Mouse (Mus musculus) left cerebral cortex, adult 9 months (tissue): Measurements from ENCODE around the gene Kctd5.
"Not testable (repeated sequence)": the region's sequence is repeated elsewhere in the genome, so short reads cannot be mapped to it uniquely, and the experiment has no call there.

Experiments
- DNase-seq, 2 experiments: peaks; one replicate each; pipeline ENCODE4 v3.0.0; 2022; ENCODE audit warnings: low spot score in 2 of 2

Gene Kctd5

DNA sequence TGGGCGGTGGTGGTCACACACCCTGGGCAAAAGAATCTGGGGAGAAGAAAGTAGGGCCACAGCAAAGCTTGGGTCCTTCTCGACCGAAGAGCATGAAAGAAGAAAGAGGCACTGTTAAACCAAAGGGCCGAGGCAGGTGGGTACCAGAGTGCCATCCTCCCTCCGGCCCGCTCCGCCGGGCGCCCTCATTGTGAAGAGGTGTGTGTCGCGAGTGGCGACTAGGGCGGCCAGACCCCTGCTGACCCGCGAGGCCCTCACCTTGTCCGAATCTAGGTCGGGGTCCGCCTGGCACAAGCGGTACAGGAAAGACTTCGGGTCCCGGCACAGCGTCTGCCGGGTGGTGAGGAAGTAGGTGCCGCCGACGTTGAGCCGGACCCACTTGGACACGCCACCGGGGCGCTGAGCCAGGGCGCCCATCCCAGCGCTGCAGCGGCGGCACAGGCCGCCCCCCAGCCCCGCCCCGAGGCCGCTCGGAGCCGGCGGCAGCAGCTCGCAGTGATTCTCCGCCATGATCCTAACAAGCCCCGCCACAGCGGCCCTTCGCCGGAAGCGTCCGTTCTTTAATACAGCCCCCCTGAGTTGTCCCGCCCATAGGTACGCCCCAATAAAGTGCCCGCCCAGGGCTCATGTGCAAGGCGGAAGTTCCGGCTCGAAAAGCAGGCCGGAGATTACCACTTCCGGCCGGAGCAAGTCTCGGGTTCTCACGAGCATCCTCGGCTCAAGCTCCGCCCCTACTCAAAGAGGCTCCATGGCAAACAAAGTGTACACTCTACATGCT is at the start of gene Kctd5:
Gene Kctd5 (minus strand): TSS at position 567 of the 778 bp plus-strand sequence.
- peak; percentile 83 to 96 for DNase-seq

DNA sequence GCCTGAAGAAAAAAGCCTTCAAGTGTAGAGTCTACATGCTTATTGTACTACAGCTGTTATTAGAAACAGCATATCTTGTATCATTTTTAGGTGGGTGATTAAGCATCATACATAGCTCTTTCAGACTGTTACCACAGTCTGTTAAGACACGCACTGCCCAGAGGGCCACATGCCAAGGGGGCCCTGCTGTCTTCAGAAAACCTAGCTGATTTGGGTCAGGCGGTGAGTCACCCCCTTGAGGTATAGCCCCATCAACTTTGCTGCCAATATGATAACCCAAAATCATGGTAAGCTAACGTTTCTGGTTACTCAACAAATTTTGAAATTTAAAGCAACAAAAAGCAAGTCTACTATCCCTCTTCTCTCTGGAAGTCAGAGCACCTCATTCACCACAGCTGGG is 46.2 kb upstream of the Kctd5 start:
- no peak for DNase-seq

DNA sequence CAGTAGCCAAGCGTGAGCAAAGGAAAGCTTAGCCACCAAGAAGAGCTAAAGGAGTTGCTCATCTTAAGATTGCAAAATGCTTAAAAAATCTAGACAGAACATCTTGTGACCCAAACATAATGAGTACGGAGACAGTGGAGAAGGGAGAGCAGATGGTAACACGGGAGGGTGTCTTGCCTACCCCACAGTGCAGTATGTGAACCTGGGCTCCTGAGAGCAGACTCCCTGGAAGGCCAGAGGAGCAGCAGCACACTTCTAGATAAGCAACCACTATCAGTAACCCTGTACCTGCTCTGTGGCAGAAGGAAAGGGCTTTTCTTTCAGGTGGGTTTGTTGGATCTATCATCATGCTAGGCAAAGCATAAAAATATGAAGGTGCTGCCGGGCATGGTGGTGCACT is 39.7 kb upstream of the Kctd5 start:
- peak in 1 of 2 experiments; percentile 31 for DNase-seq

DNA sequence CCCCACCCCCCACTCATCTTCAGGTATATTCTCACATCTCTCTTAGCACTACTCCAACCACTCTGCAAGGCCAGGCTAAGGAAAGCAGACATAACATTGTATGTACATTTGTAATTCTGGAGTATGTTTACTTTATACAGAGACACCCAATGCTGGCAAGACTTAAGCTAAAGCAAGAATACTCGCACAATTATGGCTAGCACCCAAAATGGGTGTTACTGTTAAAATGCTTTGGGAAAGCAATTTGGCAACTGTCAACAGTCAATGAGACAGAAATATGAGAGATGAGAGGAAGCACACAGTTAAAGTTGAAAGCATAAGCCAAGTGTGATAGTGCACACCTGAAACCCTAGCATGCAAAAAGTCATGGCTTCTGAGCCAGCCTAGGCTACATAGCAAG is 38.0 kb upstream of the Kctd5 start:
- DNase-seq, result no peak

DNA sequence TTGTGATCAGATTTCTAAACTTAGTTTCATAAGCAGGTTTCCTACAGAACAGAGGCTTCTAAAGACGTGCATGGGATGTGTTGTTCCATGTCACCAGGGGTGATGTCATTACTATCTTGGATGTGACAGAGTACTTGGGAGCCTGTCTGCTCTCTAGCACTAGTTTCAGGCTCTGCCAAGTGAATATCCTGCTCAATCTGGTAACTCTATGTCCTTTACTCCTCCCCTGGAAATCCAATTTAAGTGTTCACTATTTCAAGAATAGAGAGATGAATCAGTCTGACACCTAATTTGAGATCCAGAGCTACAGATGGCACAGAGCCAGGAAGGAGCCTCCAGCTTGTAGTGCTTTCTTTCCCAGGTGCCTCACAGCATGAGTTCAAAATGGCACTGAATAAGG is 35.6 kb upstream of the Kctd5 start:
- DNase-seq, result peak; percentile 54 to 55

DNA sequence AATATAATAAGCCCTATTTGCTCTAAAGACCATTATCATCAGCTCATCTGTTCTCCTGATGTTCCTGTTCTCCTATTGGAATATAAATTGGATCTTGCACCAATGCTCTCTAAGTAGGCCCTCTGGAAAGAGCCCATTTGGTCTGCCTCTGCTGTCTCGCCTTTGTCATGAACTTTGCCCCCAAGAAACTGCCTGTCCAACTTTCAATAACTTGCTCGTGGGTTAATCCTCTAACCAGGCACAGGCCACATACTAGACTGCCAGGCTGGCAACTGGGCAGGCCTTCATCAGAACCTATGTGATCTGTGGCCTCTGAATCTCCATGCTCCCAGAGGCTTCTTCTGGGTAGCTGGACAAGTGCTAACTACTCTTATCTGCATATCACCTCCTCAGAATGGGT is 31.8 kb upstream of the Kctd5 start:
- DNase-seq, result no peak

DNA sequence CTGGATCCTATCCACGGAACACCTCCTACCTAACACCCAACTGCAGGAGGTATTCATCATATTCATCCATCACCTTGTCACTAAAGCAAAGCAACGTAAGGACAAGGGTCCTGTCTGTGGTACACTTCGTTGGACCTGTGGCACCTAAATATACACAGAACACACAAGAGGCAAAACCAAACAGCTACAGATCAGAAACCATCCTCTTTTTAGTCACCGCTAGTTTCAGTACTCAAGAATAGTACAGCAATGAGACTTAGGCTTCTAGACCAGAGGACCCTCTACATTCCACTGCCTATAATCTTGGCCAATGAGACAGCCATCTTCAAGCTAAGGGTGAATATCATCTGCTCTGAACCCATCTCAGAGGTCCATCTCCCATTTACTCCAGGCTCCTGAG is 25.1 kb upstream of the Kctd5 start:
- DNase-seq, result no peak

DNA sequence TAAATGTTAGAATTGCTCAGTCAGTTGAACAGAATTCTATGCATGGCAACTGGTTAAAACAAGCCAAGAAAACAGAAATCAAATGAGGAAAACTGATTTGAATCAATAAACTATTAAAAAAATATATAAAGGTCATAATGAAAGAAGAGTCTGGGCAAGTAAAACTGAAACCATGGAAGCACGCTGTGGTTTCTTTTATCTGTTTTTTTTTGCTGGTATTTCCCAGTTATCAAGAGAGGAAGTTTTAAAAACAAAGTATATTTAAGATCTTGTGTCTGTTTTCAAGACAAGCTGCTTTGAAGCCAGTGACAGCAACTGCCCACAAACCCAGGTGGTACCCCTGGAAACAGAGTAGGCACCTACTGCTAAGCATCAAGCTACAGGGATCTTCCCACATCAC is 17.3 kb upstream of the Kctd5 start:
- no peak for DNase-seq

DNA sequence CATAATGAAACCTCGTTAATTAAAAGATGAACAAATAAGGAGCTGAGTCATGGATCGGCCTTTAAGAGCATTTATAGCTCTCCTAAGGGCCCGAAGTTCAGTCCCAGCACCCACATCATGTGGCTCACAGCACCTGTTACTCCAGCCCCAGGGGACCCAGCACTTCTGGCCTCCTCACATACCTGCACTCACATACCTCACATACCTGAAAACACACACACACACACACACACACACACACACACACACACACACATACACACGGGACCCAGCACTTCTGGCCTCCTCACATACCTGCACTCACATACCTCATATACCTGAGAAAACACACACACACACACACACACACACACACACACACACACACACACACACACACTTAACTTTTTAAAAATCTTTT is 13.1 kb upstream of the Kctd5 start:
- DNase-seq, result not testable (repeated sequence)

DNA sequence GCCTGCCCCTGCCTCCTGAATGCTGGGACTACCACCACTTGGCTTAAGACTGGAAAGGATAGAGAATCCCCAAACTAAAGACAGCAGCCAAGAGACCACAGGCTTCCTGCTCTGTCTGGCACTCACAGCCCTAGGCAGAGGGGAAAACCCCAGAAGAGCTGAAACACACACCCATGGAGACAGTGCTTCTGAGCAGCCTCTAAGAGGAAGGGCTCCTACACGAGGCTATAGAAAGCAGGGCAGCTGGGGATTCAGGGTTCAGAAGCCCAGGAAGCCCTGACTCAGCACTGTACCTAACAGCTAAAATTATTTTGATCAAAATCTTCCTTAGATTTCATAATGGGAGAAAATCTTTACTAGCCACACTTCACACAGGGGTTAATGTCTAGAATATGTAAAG is 11.3 kb upstream of the Kctd5 start:
- no peak for DNase-seq

DNA sequence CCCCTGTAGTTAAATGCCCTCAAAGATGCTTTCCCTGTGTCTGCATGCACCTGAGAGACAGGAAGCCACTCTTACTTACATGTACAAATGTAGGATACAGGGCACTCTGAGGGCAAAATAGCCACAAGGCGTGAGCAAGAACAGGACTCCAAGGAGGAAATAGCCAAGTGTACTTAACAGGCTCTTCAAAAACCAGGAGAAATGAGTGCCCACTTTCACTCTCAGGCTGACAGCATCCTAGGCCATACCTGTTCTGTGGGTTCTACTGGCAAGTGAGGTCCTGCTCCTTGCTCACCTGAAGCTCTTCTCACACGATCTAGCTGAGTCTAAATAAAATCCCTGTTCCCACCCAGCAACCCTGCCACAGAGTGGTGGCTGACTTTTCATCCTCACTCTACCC is 3.8 kb upstream of the Kctd5 start:
- DNase-seq, result no peak

DNA sequence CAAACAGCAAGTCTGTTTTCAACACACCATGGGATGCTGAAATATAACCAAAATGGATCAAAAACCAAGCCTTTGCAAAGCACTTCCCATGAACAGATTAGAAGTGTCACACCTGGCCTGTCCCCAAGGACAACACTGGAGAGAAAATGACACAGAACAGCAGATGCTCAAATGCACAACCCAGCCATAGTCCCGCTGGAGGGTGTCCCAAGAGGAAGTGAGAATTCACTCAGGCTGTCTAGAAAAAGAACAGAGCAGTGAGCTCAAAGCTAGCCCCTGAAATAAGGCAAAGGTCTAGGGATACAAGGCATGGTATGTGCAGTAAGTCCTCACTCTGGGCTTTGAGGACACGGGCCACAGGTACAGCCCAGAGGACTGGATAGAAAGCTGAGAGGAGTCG is 3.8 kb downstream of the Kctd5 start:
- no peak for DNase-seq

DNA sequence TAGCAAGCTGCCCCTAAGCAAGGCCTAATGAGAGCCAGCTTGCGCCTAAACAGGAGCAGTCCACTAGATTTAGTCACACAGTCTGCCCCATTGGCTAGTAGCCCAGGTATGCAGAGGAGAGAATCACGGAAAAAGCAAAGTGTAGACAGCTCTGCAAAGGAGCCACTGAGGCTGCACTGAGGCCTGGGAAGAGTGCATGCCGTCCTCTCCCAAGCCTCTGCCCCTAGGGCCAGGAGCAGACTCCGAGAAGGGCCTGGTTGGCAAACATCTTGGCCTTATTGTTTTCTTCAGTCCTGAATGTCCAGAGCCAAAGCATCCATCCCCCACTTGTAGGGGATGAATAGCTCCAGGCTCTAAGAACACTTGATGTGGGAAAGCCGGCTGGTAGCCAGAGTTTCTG is 5.0 kb downstream of the Kctd5 start:
- peak; percentile 22 to 42 for DNase-seq

DNA sequence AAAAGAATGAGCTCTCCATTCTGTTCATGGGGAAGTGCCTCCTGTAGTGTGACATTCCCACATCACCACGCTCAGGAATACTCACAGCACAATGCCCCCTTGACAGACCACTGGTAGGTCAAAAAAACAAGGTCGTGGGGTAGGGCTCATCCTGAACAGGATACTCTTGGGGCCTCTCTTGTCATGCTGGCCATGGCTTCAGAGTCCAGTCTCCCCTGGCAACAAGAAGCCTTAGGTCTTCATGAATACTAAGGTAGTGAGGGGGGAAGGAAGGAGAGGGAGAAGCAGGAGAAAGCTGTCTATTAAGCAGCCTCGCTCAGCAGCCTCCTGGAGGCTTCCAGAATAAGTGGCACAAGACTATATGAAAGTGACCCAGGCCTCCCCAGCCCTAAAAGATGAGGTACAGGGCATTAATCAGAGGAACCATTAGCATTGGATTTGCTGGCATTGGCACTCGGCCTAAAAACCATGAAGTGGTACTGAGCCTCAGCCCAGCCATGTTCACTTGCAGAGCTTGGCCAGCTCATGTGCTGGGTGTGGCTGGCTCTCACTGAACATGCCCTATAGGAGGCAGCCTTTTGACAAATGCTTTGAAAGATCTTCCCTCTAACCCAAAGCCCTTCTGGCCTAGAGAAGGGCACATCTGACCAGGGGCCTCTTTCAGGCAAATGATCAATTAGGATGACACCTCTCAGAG is 10.7 kb downstream of the Kctd5 start:
- DNase-seq, result no peak

DNA sequence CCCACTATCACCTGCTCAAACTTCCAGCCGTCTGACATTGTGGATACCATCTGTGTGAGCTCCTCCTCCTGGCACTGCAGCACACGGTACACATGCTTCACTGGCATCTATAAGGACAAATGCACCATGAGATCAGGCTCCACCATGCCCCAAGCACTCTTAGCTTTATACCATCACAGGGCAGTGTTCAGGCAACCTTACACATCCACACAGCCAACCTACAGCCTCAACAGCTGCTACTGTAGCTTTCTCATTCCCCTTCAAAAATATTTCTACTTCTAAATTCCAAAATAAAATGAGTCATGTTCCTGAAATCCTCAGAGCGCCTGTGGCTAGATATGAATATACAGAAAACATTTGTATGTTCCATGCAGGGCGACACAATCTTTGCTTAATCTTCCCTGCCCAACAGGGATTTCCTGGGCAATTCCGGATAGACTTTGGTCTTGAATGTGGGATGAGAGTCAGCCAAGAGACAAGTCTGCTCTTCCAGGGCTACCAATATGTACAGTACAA is 15.5 kb downstream of the Kctd5 start:
- DNase-seq, result no peak

DNA sequence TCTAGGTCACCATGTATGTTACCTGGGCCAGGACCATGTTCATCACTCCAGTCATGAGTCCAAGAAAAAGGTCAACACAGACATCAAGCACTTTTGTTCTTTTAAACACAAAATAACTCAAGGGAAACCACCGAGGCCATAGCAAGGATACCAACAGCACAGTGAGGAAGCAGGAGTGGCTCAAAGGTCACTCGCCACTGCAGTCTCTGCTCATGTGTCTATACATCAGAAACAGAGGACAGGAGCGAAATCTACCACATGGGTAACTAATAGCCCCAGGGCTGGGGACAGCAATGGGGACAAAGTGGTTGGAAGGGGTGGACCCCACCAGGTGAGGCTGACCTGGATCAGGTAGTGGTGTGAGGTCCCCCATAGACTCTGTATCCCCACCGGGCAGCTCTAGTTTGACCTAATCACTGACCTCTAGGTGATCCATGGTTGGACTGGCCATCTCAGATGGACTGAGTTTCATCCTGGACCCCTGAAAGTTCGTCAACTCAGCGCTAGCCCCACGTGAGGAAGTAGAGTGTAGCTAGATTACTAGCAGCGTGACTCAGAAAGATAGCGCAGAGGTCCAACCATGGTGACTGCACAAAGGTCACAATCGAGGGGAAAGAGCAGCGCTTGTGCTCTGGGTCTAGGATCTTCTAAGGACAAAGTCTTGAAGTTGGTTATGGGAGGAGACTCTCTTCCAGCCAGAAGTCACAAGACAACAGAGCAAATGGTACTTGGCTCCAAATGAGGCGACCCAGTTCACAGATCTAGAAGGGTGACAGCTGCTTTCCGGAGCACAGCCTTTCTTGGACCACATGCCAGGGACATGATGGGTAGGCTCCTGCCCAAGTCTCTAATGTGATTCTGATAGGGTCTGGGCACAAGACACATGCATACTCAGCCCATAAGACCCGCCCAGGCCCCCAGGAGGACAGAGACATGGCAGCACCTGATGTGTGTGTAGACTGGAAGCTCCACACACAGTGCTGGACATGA is 16.4 kb downstream of the Kctd5 start:
- DNase-seq, result no peak

DNA sequence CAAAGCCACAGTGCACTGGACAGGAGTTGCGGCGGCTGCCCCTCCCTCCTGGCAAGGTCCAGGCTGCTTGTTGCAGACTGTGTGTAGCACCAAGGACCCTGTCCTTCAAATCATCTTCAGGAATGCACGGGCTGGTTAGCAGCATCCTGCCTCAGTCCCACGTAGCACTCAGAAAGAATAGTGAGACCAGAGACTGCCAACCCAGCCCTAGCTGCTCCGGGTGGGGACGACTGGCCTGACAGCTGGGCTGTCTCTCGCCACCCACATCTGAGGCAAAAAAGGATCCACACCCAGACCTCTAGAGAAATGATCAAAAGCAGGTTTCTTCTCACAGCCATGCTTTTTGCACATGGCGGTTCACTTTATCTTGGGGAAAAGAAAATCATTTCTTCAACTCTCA is 24.3 kb downstream of the Kctd5 start:
- peak; percentile 32 to 50 for DNase-seq

DNA sequence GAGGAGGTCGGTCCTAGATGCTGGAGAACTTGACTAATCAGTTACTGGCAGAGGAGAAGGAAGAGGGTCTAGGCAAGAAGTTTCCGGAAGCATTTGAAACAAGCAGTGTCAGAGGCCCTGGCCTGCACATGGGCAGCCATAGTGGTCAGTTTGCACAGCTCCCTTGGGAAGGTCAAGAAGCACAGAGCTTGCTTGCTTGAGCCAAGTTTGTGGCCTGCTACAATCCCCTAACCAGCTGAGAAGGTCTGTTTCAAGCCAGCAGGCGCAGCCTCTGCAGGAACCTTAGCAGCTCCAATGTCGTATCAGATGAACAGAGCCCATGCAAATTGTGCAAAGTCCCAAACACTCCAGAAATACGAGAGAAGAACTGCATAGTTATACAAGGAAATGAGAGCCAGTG is 25.2 kb downstream of the Kctd5 start:
- DNase-seq, result no peak

DNA sequence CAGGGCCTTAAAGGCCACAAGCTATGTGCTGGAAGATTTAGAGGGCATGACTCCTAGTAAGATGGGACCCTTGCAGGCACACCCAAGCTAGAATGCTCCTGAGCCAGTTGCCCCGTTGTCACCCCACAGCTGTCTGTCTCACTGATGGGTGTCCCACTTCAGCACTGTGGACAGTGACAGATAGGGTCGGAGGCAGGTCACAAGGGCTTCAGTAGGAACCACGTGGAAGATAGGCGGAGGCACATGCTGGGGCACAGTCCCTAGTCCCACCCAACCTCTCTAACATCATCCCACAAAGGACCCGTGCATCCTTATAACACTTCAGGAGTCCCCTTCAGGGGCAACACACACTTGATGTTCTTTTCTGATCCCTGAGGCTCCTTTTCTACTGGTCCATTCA is 27.3 kb downstream of the Kctd5 start:
- DNase-seq, result no peak

DNA sequence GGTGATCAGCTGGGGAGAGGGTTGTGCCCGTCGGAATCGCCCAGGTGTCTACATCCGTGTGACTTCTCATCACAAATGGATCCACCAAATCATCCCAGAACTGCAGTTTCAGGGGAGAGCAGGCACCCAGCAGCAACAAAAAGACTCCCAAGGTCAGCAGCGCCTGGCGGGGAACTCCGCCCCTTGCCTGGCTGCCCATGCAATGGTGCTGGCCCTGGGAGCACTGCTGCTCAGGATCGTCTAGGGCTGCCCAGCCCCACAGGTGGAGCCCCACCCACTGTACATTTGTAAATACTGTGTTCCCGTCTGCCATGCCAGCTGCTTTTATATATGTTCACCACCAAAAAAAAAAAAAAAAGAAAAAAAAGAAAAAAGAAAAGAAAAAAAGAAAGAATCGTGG is 27.7 kb downstream of the Kctd5 start:
- DNase-seq, result no peak

DNA sequence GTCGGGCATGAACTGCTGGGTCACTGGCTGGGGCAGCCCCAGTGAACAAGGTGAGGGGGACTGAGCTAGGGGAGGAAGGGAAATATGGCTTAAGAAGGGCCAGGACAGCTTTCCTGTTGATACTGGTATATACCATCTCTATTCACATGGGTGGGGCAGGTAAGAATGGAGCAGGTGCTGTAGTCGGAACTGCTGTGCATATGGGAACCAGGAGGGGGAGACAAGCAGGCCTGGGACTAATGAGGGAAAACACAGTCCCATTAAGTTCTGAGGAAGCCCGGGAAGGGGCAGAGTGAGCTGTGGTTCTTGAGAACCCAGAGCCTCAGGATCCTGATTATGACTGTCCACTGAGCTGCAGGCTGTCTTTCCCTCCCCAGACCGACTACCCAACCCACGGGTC is 28.8 kb downstream of the Kctd5 start:
- no peak for DNase-seq

DNA sequence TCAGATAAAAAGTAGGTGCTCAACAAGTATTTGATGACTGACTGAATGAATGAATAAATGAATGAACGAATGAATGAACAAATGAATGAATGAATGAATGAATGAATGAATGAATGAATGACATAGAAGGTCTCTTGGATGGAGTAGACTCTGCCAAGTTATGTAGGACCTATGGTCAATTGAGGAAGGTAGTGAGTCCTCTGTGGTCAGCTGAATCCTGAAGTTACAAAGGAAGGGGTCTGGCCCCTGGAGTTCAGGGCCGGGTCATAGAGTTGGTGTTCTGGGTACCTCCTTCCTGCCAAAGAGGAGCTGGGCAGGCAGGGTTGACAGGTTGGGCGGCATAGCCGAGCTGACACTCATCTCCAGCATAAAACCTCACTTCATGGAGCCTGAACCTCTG is 35.4 kb downstream of the Kctd5 start, which contains the start of gene Prss27:
Gene Prss27 (plus strand): TSS at position 301 of the 400 bp plus-strand sequence.
- no peak for DNase-seq
